Mouse (Mus musculus) midbrain, embryonic 13.5 days (tissue): ENCODE data around the gene Cep55. TPM values are rescaled to one million over a fixed set of nuclear protein-coding genes. Genes with fewer than 3 reads are reported as not detected.
A peak's percentile ranks its signal among the peaks of the same experiment; 100 is the strongest.

ENCODE experiments used
- ATAC-seq: fragments of 200-750 bp; cut with Nextera tagmentation; 2 replicates; pipeline ENCODE4 v1.8.0; 2017; ENCODE audit warnings: mild to moderate bottlenecking, moderate TSS enrichment, moderate library complexity
- H3K27ac ChIP-seq: fragments of 300-500 bp; sonication (generic); 2 replicates; pipeline ENCODE4 v1.5.1; 2015; ENCODE audit warnings: inconsistent platforms, mild to moderate bottlenecking, moderate library complexity
- H3K27me3 ChIP-seq: fragments of 300-500 bp; sonication (generic); 2 replicates; pipeline ENCODE4 v1.6.1; 2015; ENCODE audit warnings: mild to moderate bottlenecking, inconsistent platforms
- H3K36me3 ChIP-seq: fragments of 300-500 bp; sonication (generic); 2 replicates; pipeline ENCODE4 v1.6.1; 2015; ENCODE audit warnings: mild to moderate bottlenecking, inconsistent platforms
- H3K4me1 ChIP-seq: fragments of 300-500 bp; sonication (generic); replicated peaks from 2 replicates; pipeline ENCODE4 v1.6.1; 2015; ENCODE audit warnings: inconsistent platforms
- H3K4me2 ChIP-seq: fragments of 300-500 bp; sonication (generic); replicated peaks from 2 replicates; pipeline ENCODE4 v1.6.1; 2015; ENCODE audit warnings: moderate library complexity, mild to moderate bottlenecking, inconsistent platforms
- H3K4me3 ChIP-seq: fragments of 300-500 bp; sonication (generic); replicated peaks from 2 replicates; pipeline ENCODE4 v1.5.1; 2015; ENCODE audit warnings: mild to moderate bottlenecking, inconsistent platforms
- H3K9ac ChIP-seq: fragments of 300-500 bp; sonication (generic); replicated peaks from 2 replicates; pipeline ENCODE4 v1.6.1; 2015; ENCODE audit warnings: mild to moderate bottlenecking, inconsistent platforms
- H3K9me3 ChIP-seq: fragments of 300-500 bp; sonication (generic); 2 replicates; pipeline ENCODE4 v1.6.1; 2016; ENCODE audit warnings: mild to moderate bottlenecking, inconsistent platforms
- WGBS: fragments of 180-500 bp; shearing (Covaris S2); methylation state at CpG from one replicate; pipeline ENCODE4 v1.1.7; 2015; 5-methylcytosine and 5-hydroxymethylcytosine counted together
- polyA plus RNA-seq: library from polyadenylated mRNA; unstranded; fragments of >200 nt; fragmentation: Nextera tagmentation; extraction: Ambion mirVana; gene quantifications from 2 replicates; pipeline ENCODE4 v1.2.1, GENCODE M21; 2015

The Cep55 gene
- polyA plus RNA-seq, 1 experiment from 2014 or later: 16.3 TPM

DNA sequence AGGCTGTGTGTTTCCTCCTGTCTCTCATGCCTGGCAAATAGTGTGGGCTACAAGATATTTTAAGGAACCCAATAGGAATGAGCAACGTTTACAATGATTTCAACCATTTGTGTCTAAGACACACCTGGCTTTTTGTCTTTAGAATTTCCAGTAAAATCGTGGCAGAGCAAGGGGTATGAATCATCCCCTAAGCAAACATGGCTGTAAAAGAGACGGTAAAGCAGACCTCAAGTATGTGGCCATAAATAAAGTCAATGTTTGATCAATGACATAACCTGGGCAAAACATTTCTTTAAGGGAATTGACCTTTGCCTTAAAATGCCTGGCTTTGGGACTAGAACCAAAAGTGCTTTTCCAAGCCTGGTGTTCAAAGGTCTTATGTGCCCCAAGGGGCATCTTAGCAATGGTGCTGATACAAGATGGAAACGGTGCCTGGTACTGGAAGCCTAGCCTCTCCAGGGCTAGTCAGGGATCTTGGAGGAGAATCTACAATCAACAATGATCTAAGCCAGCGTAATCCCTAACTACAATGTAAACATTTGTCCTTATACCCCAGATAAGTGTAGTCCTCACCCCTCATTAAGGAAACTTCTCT lies 28.2 kb downstream of the Cep55 start:
- Histone ChIP-seq H3K4me2 (no peak overlapping the region), H3K9me3 (no peaks in the 10 kb centered on the region), H3K36me3 (no peaks in the 10 kb centered on the region), H3K27me3 (no peaks in the 10 kb centered on the region), H3K4me1 (no peaks in the 10 kb centered on the region), H3K4me3 (no peak overlapping the region), H3K9ac (no peak overlapping the region), H3K27ac (no peak overlapping the region)
- ATAC-seq: no peak
- WGBS: 82% methylated on average over 5 of the region's 5 CpGs

DNA sequence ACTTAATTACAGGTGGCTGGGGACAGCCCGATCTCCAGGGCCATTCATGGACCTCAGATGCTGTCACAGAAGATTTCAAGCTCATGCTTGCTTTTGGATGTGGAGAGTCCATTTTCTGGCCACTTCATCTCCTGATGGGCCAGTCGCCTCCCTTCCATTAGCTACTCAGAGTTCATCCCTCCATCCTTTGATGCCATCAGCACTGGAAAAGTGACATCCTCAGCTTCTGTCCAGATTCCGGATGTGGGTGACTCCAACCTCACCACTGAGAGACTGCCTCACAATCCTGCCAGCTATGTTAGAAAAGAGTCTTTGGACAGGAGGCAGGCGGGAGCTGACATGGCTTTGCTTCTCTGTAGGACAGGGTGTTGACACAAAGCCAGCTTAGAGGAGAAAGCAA lies 31.0 kb downstream of the Cep55 start:
- Histone ChIP-seq H3K27ac (no peak overlapping the region), H3K9me3 (no peaks in the 10 kb centered on the region), H3K4me2 (no peak overlapping the region), H3K4me1 (no peaks in the 10 kb centered on the region), H3K27me3 (no peaks in the 10 kb centered on the region), H3K4me3 (no peak overlapping the region), H3K9ac (no peak overlapping the region), H3K36me3 (no peaks in the 10 kb centered on the region)
- ATAC-seq: no peak
- 85% methylated on average over 4 of the region's 4 CpGs for WGBS

DNA sequence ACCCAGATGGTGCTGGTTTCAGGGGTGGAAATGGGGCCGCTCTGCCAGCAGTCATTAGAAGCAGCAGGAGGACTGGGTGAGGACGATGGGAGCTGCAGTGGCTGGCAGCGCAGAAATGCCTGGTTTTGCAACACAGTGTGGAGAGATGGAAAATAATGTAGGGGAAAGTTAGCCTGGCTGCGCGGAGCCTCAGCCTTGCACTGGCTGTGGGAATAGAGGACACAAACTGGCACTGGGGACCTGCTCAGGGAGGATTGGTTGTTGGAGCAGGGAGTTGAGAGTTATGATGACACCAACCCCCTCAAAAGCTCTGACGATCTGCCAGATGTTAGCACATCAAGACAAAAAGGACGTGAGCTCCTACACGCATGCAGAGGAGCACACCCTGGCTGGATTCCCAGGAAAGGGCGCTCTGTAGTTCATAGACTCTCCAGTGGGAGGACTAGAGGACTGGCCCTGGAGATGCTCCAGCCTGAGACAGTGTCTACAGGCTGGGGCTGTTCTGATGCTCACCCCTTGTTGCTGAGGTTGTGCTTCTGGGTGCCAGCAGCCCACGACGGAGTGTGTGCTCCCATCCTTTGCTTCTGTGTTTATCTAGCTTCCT lies 32.2 kb downstream of the Cep55 start:
- H3K9me3 ChIP-seq: no peaks in the 10 kb centered on the region
- H3K4me1 ChIP-seq: no peaks in the 10 kb centered on the region
- WGBS: 71% methylated on average over 11 of the region's 11 CpGs
- no peak overlapping the region for H3K27ac ChIP-seq
- ATAC-seq: 0 out of 2 replicates have a peak, but pooled peaks have one; percentile 48
- no peak overlapping the region for H3K9ac ChIP-seq
- H3K27me3 ChIP-seq: no peaks in the 10 kb centered on the region
- H3K36me3 ChIP-seq: no peaks in the 10 kb centered on the region
- no peak overlapping the region for H3K4me2 ChIP-seq
- no peak overlapping the region for H3K4me3 ChIP-seq

DNA sequence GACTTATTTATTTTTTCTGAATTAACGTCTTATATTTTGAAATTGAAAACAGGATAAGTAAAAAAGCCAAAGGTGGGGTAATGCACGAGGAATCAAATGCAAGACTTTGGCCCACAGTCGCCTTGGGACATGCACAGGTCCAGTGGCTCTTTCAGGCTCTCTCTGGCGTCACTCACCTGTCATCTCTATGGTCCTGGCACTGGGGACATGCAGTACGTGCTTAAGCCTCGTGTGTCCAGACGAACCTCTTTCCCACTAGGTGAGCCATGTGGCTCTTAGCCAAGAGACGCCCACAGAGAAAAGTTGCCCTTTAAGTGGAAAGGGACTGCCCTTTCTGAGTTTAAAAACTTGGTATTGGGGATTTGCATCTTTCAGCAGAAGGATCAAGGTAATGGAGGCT lies 34.5 kb downstream of the Cep55 start:
- no peak overlapping the region for H3K9ac ChIP-seq
- no peak overlapping the region for H3K4me2 ChIP-seq
- H3K27me3 ChIP-seq: no peaks in the 10 kb centered on the region
- 83% methylated on average over 8 of the region's 8 CpGs for WGBS
- H3K4me3 ChIP-seq: no peak overlapping the region
- ATAC-seq: no peak
- no peaks in the 10 kb centered on the region for H3K36me3 ChIP-seq
- no peaks in the 10 kb centered on the region for H3K9me3 ChIP-seq
- no peak overlapping the region for H3K27ac ChIP-seq
- H3K4me1 ChIP-seq: no peaks in the 10 kb centered on the region

DNA sequence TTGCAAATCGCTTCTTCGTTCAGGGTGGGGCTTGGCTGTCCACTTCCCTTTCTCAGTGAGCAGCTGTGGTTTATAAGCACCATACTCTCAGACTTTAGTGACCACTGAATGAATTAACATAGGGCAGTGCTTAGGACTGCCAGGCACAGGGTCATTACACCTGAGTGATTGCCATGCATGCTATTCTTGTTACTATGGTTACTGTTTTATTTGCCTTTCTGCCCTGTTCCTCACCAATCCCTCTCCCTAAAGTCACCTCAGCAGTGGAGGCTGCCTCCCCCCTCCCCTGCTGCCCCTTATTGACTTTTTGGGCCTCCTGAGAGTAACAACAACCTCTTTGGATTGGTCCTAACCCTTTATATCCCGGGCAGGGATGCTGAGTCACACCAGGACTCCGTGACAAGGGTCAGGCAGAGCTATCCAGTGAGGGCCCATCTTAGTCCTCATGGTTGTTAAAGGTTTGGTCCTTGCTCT lies 36.7 kb downstream of the Cep55 start:
- Histone ChIP-seq H3K9me3 (no peaks in the 10 kb centered on the region), H3K4me1 (no peaks in the 10 kb centered on the region), H3K4me3 (no peak overlapping the region), H3K4me2 (no peak overlapping the region), H3K9ac (no peak overlapping the region), H3K27me3 (peaks cover 14% of the 10 kb centered on the region), H3K27ac (no peak overlapping the region), H3K36me3 (no peaks in the 10 kb centered on the region)
- no peak for ATAC-seq
- 34% methylated on average over 4 of the region's 4 CpGs for WGBS

DNA sequence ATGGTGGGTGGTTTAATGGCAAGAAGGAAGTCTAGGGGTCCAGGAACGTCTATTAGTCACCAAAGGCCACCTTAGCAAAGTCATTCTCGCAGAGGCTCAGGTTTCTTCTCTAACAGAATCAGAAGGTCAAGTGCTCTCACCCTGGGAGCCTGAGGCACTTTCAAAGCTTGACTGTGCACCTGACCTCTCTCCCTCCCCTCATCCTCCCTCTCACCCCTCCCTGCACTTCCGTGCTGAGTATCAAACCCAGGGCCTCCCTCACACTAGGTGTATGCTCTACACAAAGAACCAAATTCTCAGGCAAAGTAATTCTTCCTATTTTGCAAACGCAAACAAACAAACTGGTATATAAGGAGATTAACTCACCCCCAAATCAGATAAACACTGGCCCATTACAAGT lies 41.4 kb downstream of the Cep55 start:
- peaks cover 10% of the 10 kb centered on the region for H3K4me1 ChIP-seq
- 10% methylated on average over 4 of the region's 4 CpGs for WGBS
- no peaks in the 10 kb centered on the region for H3K9me3 ChIP-seq
- no peak overlapping the region for H3K9ac ChIP-seq
- H3K27me3 ChIP-seq: peaks cover 42% of the 10 kb centered on the region
- no peaks in the 10 kb centered on the region for H3K36me3 ChIP-seq
- no peak overlapping the region for H3K27ac ChIP-seq
- no peak overlapping the region for H3K4me2 ChIP-seq
- ATAC-seq: no peak
- no peak overlapping the region for H3K4me3 ChIP-seq

DNA sequence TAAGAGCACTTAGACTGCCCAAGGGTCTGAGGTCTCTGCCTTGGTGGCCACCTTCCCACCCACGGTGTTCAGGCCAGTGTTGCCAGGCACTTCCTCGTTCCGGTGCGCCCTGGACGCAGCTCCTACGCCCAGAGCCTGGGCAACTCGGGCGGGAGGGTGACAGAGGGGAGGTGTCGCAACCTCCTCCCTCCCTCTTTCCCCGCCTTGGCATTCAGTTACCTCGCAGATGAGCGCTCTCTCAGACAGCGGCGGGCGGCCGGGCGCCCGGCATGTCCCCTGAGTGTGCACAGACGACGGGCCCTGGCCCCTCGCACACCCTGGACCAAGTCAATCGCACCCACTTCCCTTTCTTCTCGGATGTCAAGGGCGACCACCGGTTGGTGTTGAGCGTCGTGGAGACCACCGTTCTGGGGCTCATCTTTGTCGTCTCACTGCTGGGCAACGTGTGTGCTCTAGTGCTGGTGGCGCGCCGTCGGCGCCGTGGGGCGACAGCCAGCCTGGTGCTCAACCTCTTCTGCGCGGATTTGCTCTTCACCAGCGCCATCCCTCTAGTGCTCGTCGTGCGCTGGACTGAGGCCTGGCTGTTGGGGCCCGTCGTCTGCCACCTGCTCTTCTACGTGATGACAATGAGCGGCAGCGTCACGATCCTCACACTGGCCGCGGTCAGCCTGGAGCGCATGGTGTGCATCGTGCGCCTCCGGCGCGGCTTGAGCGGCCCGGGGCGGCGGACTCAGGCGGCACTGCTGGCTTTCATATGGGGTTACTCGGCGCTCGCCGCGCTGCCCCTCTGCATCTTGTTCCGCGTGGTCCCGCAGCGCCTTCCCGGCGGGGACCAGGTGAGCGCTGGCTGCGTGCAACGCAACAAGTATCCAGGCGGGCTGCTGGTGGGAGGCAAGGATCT lies 42.3 kb downstream of the Cep55 start, which contains the start of gene Ffar4:
TSS of gene Ffar4 (plus strand) at position 214 of the 901 bp plus-strand sequence.
- Histone ChIP-seq H3K9me3 (no peaks in the 10 kb centered on the region), H3K4me3 (peak within 1 kb of the TSS; percentile 34), H3K9ac (no peak within 1 kb of the TSS; the same call in 1 of the 2 replicates), H3K27me3 (peaks cover 42% of the 10 kb centered on the region), H3K36me3 (no peaks in the 10 kb centered on the region), H3K4me1 (peaks cover 10% of the 10 kb centered on the region), H3K4me2 (peak within 1 kb of the TSS; percentile 58), H3K27ac (no peak within 1 kb of the TSS)
- ATAC-seq: peak; percentile 55; the same call in 1 of the 2 replicates
- WGBS: under 1% methylated on average over 77 of the region's 77 CpGs

DNA sequence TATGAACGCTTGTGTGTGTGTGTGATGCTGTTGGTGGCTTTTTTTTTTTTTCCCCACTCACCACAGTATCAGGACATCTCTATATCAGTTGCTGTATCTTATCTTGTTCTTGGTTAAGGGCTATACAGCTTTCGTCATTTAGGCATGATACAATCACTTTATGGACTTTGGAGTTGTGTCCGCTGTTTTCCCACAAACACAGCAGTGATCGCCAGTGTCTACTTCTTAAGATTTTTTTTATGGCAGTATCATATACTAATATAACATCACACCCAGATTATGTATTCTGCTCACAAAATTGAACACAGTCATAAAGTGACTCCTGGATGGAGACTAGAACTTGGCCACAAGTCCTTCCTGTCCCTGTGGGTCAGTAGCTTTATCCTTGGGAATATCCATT lies 53.1 kb downstream of the Cep55 start:
- Histone ChIP-seq H3K4me1 (no peaks in the 10 kb centered on the region), H3K4me3 (no peak overlapping the region), H3K27me3 (no peaks in the 10 kb centered on the region), H3K36me3 (no peaks in the 10 kb centered on the region), H3K9me3 (no peaks in the 10 kb centered on the region), H3K27ac (no peak overlapping the region), H3K9ac (no peak overlapping the region), H3K4me2 (no peak overlapping the region)
- 95% methylated on average over 4 of the region's 4 CpGs for WGBS
- no peak for ATAC-seq

DNA sequence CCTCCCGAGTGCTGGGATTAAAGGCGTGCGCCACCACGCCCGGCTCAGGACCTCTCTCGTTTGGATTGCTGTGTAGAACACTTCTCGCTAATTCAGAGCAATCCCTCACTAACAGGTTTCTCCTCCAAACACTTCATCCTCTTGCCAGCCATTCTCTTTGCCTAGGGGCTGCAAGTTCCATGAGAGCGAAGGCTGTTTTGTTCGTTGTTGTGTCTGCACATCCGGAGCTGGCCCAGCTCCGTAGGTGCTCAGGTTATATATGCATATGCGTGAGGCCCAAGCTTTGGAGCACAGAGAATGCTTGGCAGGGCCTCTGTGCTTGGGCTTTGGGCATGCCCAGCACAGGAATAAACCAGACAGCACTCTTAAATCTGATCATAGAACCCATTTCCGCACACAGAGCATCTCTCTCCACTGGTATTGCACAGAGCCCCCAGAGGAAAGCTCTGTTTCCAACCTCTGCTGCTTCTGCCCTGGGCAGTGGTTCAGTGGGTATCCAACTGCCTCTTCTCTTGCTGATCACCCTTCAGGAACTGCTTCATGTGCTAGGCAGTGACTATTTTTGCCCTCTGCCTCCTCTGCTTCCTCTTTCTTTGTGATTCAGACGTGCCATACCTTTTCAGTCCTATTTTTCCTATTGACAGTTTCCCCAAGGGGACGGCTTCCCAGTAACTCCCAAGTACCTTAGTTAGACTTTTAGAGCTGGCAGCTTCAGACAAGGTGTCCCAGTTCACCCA lies 54.9 kb downstream of the Cep55 start:
- no peaks in the 10 kb centered on the region for H3K36me3 ChIP-seq
- 92% methylated on average over 15 of the region's 15 CpGs for WGBS
- H3K9me3 ChIP-seq: no peaks in the 10 kb centered on the region
- no peaks in the 10 kb centered on the region for H3K4me1 ChIP-seq
- no peak overlapping the region for H3K27ac ChIP-seq
- no peak overlapping the region for H3K4me3 ChIP-seq
- no peak overlapping the region for H3K4me2 ChIP-seq
- H3K9ac ChIP-seq: no peak overlapping the region
- no peaks in the 10 kb centered on the region for H3K27me3 ChIP-seq
- ATAC-seq: no peak

DNA sequence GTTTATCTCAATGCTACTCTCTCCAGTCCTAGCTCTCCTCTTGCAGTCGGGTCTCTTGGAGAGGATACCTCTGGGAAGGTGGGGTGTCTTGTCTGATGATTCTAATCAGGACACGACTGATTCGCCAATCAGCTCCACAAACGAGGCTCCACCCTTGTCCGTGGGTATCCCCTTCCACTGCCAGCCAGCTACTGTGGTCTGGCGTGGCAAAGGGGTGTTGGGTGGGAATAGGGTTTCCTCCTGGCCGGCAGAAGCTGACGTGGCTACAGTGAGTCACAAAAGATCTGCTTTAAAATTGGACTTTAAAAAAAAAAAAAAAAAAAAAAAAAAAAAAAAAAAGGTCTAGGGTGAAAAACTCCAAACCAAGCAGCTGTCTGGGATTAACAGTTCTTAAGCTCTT lies 56.2 kb downstream of the Cep55 start:
- no peak for ATAC-seq
- Histone ChIP-seq H3K9me3 (no peaks in the 10 kb centered on the region), H3K27ac (no peak overlapping the region), H3K9ac (no peak overlapping the region), H3K4me3 (no peak overlapping the region), H3K36me3 (no peaks in the 10 kb centered on the region), H3K27me3 (no peaks in the 10 kb centered on the region), H3K4me1 (no peaks in the 10 kb centered on the region), H3K4me2 (no peak overlapping the region)
- WGBS: 88% methylated on average over 8 of the region's 8 CpGs

DNA sequence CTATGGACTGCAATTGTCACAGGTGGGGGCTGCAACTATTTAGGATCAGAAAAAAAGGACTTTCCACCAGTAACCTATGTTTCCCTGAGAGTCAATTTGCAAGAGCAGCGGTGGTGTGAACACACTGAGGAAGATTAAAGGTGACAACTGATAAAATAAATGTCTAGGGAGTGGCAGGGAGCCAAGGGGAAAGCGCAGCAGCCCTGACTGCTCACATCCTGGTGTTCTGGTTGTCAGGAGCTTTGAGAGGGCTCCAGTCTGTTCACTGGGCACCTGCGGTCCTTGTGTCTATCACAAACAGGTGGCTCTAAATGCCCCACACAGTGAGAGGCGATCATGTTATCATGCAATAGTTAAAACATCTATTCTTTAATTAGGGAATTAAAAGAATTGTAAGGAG lies 57.8 kb downstream of the Cep55 start:
- 61% methylated on average over 4 of the region's 4 CpGs for WGBS
- no peak overlapping the region for H3K9ac ChIP-seq
- no peaks in the 10 kb centered on the region for H3K27me3 ChIP-seq
- no peak overlapping the region for H3K4me2 ChIP-seq
- no peaks in the 10 kb centered on the region for H3K4me1 ChIP-seq
- no peak for ATAC-seq
- no peaks in the 10 kb centered on the region for H3K36me3 ChIP-seq
- H3K4me3 ChIP-seq: no peak overlapping the region
- H3K9me3 ChIP-seq: no peaks in the 10 kb centered on the region
- H3K27ac ChIP-seq: no peak overlapping the region
